Mouse (Mus musculus): Measurements from ENCODE around the gene Efna3. TPM values are rescaled to one million over a fixed set of nuclear protein-coding genes. Genes with fewer than 3 reads are reported as not detected.

Gene Efna3
- polyA plus RNA-seq, 1 experiment from 2014 or later = 22.5 TPM

DNA sequence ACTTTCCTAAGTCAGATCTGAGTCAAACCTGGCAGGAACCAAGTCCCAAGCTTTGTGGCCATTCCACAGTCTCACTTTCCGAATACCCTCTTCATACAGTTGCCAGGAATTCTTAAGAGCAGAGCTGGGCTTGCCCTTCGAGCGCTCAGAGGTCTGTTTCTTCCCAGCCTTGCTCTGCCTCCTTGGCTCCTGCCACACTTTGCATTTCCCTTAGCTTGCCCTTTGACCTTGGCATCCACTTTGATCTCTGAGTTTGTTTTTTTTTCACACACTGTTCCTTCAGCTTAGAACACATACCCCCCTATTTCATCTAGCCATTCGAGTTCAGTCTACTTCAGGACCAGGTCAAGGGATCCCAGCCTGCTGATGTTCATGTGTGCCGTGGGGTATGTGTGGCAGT lies 28.5 kb upstream of the Efna3 start:
- ATAC-seq = no peak
- no peaks in the 10 kb centered on the region for H3K9me3 ChIP-seq
- 78% methylated on average over 5 of the region's 5 CpGs for WGBS
- H3K27me3 ChIP-seq = peaks cover 57% of the 10 kb centered on the region
- H3K4me2 ChIP-seq (replicated peaks) = no peak overlapping the region
- H3K4me1 ChIP-seq (replicated peaks) = peaks cover 20% of the 10 kb centered on the region
- H3K4me3 ChIP-seq (replicated peaks) = no peak overlapping the region
- no peak overlapping the region for H3K27ac ChIP-seq
- H3K9ac ChIP-seq (replicated peaks) = no peak overlapping the region
- H3K36me3 ChIP-seq = no peaks in the 10 kb centered on the region

GRCm38 (mm10) chr3:89349869-89350501 lies 27.2 kb upstream of the Efna3 start, which contains the start of gene Adam15:
Gene Adam15, minus strand, starts transcription at chr3:89349996.
- Histone ChIP-seq H3K36me3 (peaks cover 6% of the 10 kb centered on the region), H3K27me3 (peaks cover 48% of the 10 kb centered on the region), H3K9me3 (no peaks in the 10 kb centered on the region), H3K4me2 (replicated peaks) (peak within 1 kb of the TSS; percentile 90), H3K27ac (peak within 1 kb of the TSS; percentile 86), H3K4me1 (replicated peaks) (peaks cover 20% of the 10 kb centered on the region), H3K4me3 (replicated peaks) (peak within 1 kb of the TSS; percentile 62), H3K9ac (replicated peaks) (peak within 1 kb of the TSS; percentile 77)
- peak; percentile 92 for ATAC-seq
- WGBS = under 1% methylated on average over 51 of the region's 59 CpGs

- Histone ChIP-seq H3K4me3 (replicated peaks) (peak overlapping the region; percentile 62), H3K4me1 (replicated peaks) (peaks cover 20% of the 10 kb centered on the region), H3K4me2 (replicated peaks) (peak overlapping the region; percentile 90), H3K27me3 (peaks cover 48% of the 10 kb centered on the region), H3K27ac (peak overlapping the region; percentile 86; the same call in 1 of the 2 replicates), H3K9ac (replicated peaks) (peak overlapping the region; percentile 77), H3K9me3 (no peaks in the 10 kb centered on the region), H3K36me3 (peaks cover 11% of the 10 kb centered on the region)
- ATAC-seq = peak; percentile 44
- WGBS = under 1% methylated on average over 38 of the region's 38 CpGs
Observed at GRCm38 (mm10) chr3:89348911-89349868, 26.4 kb upstream of the Efna3 start.

- 0 out of 2 replicates have a peak overlapping the region, but pooled peaks have one; percentile 19 for H3K9ac ChIP-seq (replicated peaks)
Observed at GRCm38 (mm10) chr3:89347916-89348315, 25.2 kb upstream of the Efna3 start.

DNA sequence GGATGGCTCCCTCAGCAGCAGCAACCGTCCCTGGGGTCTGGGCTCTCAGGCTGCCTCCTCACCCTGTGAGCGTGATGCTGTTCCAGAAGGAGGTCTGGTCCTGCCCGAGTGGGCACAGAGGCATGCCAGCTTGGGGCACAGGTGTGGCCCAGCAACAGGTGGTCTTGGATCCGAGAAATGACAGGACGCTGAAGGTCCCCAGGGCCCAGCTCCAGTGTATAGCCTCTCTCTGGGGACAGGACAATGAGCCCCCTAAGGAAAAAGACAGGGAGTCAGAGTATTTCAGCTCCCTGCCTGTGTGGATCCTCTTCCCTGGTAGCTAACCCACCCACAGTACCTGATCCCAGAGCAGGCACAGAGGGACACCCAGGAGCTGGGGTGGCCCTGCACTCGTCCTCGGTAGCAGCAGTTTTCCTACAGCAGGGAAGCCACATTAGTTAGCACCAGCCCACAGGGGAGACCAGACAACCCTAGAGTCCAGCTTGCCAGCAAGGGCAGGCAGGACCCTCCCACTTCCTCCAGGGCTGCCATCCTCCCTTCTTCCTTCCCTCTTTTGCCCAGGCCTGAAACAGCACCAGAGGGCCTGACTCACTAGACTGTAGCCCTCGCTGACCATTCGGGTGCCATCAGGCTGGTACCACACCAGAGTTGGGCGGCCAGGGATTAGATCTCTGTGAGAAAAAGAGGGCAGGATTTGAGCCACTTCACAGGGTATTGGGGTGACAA lies 24.2 kb upstream of the Efna3 start:
- no peak overlapping the region for H3K4me2 ChIP-seq (replicated peaks)
- WGBS = 81% methylated on average over 10 of the region's 10 CpGs
- H3K27me3 ChIP-seq = peaks cover 31% of the 10 kb centered on the region
- no peaks in the 10 kb centered on the region for H3K9me3 ChIP-seq
- H3K9ac ChIP-seq (replicated peaks) = no peak overlapping the region
- no peak overlapping the region for H3K27ac ChIP-seq
- peaks cover 26% of the 10 kb centered on the region for H3K36me3 ChIP-seq
- no peak overlapping the region for H3K4me3 ChIP-seq (replicated peaks)
- no peak for ATAC-seq
- peaks cover 20% of the 10 kb centered on the region for H3K4me1 ChIP-seq (replicated peaks)

More at GRCm38 (mm10) chr3:89347916-89348315, 25.2 kb upstream of the Efna3 start:
- ATAC-seq = no peak
- Histone ChIP-seq H3K4me2 (replicated peaks) (no peak overlapping the region), H3K4me1 (replicated peaks) (peaks cover 20% of the 10 kb centered on the region), H3K27me3 (peaks cover 40% of the 10 kb centered on the region), H3K27ac (no peak overlapping the region), H3K9me3 (no peaks in the 10 kb centered on the region), H3K36me3 (peaks cover 22% of the 10 kb centered on the region), H3K4me3 (replicated peaks) (no peak overlapping the region)
- 53% methylated on average over 1 of the region's 1 CpGs for WGBS

- Histone ChIP-seq H3K4me2 (replicated peaks) (no peak overlapping the region), H3K4me1 (replicated peaks) (peaks cover 27% of the 10 kb centered on the region), H3K9me3 (no peaks in the 10 kb centered on the region), H3K36me3 (peaks cover 26% of the 10 kb centered on the region), H3K9ac (replicated peaks) (no peak overlapping the region), H3K4me3 (replicated peaks) (no peak overlapping the region), H3K27ac (no peak overlapping the region), H3K27me3 (peaks cover 15% of the 10 kb centered on the region)
- no peak for ATAC-seq
- 87% methylated on average over 7 of the region's 7 CpGs for WGBS
Observed at GRCm38 (mm10) chr3:89343279-89343678, 20.5 kb upstream of the Efna3 start.

DNA sequence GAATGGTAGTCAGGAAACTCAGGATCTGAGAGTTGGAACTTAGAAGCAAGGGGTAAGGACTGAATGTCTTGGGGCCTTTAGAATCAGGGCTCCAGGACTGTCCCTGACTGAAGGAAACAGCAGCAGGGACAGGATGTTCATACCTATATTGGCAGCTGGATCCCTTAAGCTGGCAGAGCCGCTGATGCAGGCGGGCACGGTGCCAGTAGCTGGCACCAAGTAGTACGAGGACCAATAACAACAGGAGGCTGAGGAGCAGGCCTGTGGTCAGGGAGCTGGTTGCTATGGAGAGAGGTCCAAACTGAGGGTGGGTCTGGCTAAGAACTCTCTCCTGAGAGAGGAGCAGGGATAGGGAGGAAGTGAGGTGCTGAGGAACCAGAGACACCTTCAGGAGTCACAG lies 19.0 kb upstream of the Efna3 start:
- peaks cover 35% of the 10 kb centered on the region for H3K4me1 ChIP-seq (replicated peaks)
- H3K36me3 ChIP-seq = peaks cover 26% of the 10 kb centered on the region
- no peak overlapping the region for H3K4me3 ChIP-seq (replicated peaks)
- WGBS = 92% methylated on average over 4 of the region's 4 CpGs
- no peak overlapping the region for H3K4me2 ChIP-seq (replicated peaks)
- H3K9ac ChIP-seq (replicated peaks) = no peak overlapping the region; the same call in 1 of the 2 replicates
- no peak for ATAC-seq
- no peaks in the 10 kb centered on the region for H3K9me3 ChIP-seq
- no peak overlapping the region for H3K27ac ChIP-seq
- peaks cover 2% of the 10 kb centered on the region; the same call in 1 of the 2 replicates for H3K27me3 ChIP-seq

DNA sequence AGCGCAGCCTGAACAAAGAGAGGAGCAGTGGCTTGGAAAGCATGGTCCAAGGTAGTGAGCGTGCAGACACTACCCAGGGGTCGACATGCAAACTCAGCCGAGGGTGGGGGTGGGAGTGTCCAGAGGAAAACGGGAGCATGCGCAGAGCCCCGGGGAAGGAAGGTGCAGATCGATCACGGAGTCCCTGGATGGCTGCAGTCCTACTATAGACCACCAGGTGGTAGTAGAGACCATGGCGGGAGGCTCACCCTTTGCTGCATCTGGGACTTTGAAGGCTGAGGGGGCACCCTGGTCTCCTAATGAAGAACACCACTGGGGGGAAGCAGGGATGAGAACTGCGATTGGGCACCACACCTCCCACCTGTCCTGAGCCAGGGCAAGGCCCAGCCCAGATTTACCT lies 17.7 kb upstream of the Efna3 start:
- Histone ChIP-seq H3K36me3 (peaks cover 25% of the 10 kb centered on the region), H3K27ac (no peak overlapping the region), H3K4me1 (replicated peaks) (peaks cover 49% of the 10 kb centered on the region), H3K4me2 (replicated peaks) (peak overlapping the region; percentile 67), H3K27me3 (no peaks in the 10 kb centered on the region), H3K4me3 (replicated peaks) (peak overlapping the region; percentile 39), H3K9ac (replicated peaks) (peak overlapping the region; percentile 60), H3K9me3 (no peaks in the 10 kb centered on the region)
- WGBS = 2% methylated on average over 11 of the region's 11 CpGs
- peak; percentile 41 for ATAC-seq

DNA sequence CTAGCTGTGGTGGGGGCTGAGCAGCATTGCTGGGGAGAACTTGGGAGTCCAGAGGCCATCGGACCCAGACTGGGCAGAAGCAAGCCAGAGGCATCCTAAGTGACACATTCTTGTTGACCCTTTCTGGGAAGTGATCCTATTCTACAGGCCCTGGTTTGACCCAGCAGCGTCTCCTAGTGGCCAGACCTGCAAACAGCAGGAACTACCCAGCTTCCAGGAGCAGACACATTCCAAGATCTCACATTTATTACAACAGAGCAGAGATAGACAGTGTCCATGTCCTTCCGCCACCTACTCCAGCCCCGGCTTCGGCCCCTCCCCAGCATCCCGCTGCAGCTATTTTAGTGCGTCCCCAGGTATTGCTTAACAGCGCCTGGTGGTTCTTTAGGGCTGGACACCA lies 16.7 kb upstream of the Efna3 start:
- H3K27ac ChIP-seq = no peak overlapping the region
- no peak for ATAC-seq
- 0 out of 2 replicates have a peak overlapping the region, but pooled peaks have one; percentile 60 for H3K9ac ChIP-seq (replicated peaks)
- H3K36me3 ChIP-seq = peaks cover 21% of the 10 kb centered on the region
- H3K4me2 ChIP-seq (replicated peaks) = peak overlapping the region; percentile 84
- H3K4me1 ChIP-seq (replicated peaks) = peaks cover 53% of the 10 kb centered on the region
- H3K4me3 ChIP-seq (replicated peaks) = no peak overlapping the region
- H3K27me3 ChIP-seq = no peaks in the 10 kb centered on the region
- 25% methylated on average over 8 of the region's 8 CpGs for WGBS
- no peaks in the 10 kb centered on the region for H3K9me3 ChIP-seq

GRCm38 (mm10) chr3:89337721-89338578 lies 15.2 kb upstream of the Efna3 start, which contains the start of gene Efna4:
Gene Efna4, minus strand, starts transcription at chr3:89338028.
- Histone ChIP-seq H3K4me1 (replicated peaks) (peaks cover 57% of the 10 kb centered on the region), H3K9me3 (no peaks in the 10 kb centered on the region), H3K27me3 (0 out of 2 replicates have a peak, but pooled peaks cover 3% of the 10 kb centered on the region), H3K27ac (peak within 1 kb of the TSS; percentile 85), H3K4me2 (replicated peaks) (peak within 1 kb of the TSS; percentile 84), H3K9ac (replicated peaks) (peak within 1 kb of the TSS; percentile 82), H3K36me3 (peaks cover 22% of the 10 kb centered on the region), H3K4me3 (replicated peaks) (peak within 1 kb of the TSS; percentile 79)
- under 1% methylated on average over 44 of the region's 44 CpGs for WGBS
- ATAC-seq = peak; percentile 72

Measured in midbrain, embryonic 13.5 days (tissue).